Mouse (Mus musculus) adrenal gland, postnatal 4 days (tissue): Measurements from ENCODE around the gene Olfr1242. TPM values are rescaled to one million over a fixed set of nuclear protein-coding genes. Genes with fewer than 3 reads are reported as not detected.

Experiments
- DNase-seq, 2 experiments: peaks; one replicate each; pipeline ENCODE4 v3.0.0; 2021 to 2022; ENCODE audit warnings: low spot score in 2 of 2, mixed read lengths in 2 of 2
- long read RNA-seq, 2 experiments: library from polyadenylated mRNA; stranded (forward); transcript quantifications; one replicate each; pipeline ENCODE4 v2.0.0; 2021
- total RNA-seq, 2 experiments: library from RNA; stranded (reverse); gene quantifications; 2 replicates each; pipeline ENCODE4 v1.2.3; 2021

The Olfr1242 gene
- not detected for total RNA-seq
- long read RNA-seq, experiment 1, result 0 reads
- long read RNA-seq, experiment 2, result 0 reads

DNA sequence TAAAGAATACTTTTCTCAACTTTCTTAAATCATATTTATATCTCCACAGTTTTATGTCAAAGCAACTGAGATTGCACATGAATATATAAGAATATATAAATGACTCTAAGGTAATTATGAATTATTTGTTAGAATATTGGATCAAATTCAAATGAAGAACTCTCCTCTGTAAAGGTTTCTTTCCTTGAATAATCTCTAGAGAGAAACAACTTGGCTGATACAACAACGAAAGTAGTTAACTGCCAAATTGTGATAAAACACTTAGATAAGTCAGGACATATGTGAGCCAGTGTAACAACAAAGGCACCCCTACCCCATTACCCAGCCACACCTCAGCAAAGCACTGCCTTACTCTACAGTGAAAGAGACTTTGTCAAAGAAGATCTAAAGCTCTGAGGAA, at the start of gene Olfr1242:
Gene Olfr1242, minus strand, starts transcription at position 101 of the 400 bp plus-strand sequence.
- no peak for DNase-seq

DNA sequence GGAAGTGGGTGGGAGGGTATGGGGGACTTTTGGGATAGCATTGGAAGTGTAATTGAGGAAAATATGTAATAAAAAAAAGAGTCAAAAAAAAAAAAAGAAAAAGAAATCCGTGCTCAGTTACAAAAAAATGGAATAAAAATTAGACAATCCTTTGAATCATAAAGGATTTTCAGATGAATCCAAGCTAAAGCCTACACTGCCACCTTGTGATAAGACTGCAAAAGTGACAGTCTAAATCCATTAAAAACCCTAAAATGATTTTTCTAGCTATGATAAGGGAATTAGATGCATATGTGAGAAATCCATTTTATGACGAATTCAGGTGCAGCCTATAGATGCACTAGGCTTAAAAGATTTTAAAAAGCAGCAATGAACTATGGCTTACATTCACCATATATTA, 46.4 kb upstream of the Olfr1242 start:
- DNase-seq, result no peak

DNA sequence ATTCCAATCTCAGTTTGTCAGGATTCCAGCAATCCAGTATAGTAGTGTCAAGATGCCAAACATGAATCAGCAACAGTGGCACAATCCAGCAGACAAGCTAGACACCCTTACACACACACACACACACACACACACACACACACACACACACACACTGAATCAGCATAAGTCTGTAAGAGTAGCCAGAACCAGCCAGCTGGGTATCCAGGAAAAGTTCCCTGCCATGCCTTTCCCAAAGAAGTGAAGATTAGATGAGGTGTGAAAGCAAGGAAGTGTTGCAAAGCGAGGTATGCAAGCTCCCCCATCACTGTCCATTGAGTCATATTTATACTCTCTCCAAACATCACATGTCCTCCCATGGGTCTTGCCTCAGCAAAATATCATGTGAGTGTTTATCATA, 41.8 kb upstream of the Olfr1242 start:
- no peak for DNase-seq

DNA sequence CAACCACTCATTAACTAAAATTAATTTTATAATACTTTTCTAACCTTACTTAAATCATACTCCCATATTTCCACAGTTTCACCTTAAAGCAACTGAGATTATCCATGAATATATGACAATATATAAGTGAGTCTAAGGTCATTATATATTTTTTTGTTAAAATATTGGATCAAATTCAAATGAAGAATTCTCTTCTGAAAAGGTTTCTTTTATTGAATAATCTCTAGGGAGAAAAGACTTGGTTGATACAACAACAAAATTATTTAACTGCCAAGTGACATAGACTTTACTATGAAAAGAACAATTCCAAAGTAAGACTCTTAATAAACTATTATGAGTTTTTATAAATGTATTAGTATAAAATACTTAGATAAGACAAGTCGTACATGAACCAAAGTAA, 33.3 kb upstream of the Olfr1242 start, which contains the start of gene Olfr1243:
Gene Olfr1243, minus strand, starts transcription at position 101 of the 400 bp plus-strand sequence.
- DNase-seq, result no peak

DNA sequence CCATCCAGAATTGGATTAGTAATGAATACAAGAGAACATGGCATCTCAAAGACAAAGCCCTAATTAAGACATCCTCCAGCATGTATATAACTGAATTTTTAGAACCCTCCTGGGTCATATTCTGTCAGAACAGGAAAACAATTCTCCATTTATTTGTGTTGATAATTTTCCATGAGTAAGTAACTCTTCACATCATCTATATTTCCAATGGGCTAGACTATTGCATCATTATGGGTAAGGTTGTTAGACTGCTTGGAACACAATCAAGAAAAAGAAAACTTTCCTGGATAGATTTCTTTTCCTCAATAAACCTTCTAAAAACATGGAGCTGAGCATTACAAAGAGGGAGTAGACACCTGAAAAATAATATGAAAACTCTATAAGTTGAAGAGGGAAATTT, 11.1 kb downstream of the Olfr1242 start, which contains the start of gene Olfr1241:
Gene Olfr1241, minus strand, starts transcription at position 101 of the 400 bp plus-strand sequence.
- DNase-seq, result no peak

DNA sequence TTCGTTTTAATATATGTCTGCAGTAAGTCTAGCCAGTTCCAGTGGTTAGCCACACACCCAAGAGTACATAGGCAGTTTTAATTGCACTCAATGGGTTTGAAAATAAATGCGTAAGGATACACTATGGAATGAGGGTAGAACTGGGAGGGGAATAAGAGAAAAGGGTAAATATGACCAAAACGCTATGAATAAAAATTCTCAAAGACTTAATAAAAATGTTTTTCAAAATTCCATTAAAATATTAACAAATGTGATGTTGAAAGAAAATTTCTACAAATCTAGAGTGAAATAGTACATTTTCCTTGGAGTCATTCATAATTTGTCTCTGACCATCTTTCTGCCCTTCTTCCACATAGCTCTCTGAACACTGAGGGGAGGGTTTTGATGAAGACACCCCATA, 55.2 kb downstream of the Olfr1242 start, which contains the start of gene Olfr1240:
Gene Olfr1240, minus strand, starts transcription at position 101 of the 400 bp plus-strand sequence.
- DNase-seq, result no peak

Other genes starting within 250 kb of the Olfr1242 start
- gene Olfr1228, start 244.3 kb downstream of the Olfr1242 start, total RNA-seq, result not detected
- gene Olfr1229, start 210.3 kb downstream of the Olfr1242 start, total RNA-seq, result not detected
- gene Olfr1230, start 201.1 kb downstream of the Olfr1242 start, total RNA-seq, result not detected
- not detected for gene Olfr1231, start 191.3 kb downstream of the Olfr1242 start, total RNA-seq
- not detected for gene Olfr1232, start 168.7 kb downstream of the Olfr1242 start, total RNA-seq
- gene Olfr1233, start 155.9 kb downstream of the Olfr1242 start, total RNA-seq, result not detected
- not detected for gene Olfr1234, start 133.5 kb downstream of the Olfr1242 start, total RNA-seq
- not detected for gene Olfr1238, start 88.7 kb downstream of the Olfr1242 start, total RNA-seq
- gene Olfr1239, start 77.9 kb downstream of the Olfr1242 start, total RNA-seq, result not detected
- gene Olfr1240, start 55.3 kb downstream of the Olfr1242 start, total RNA-seq, result not detected
- gene Olfr1241, start 11.2 kb downstream of the Olfr1242 start, total RNA-seq, result not detected
- gene Olfr1243, start 33.2 kb upstream of the Olfr1242 start, total RNA-seq, result not detected
- gene Olfr1245, start 80.1 kb upstream of the Olfr1242 start, total RNA-seq, result not detected
- not detected for gene Olfr1246, start 94.8 kb upstream of the Olfr1242 start, total RNA-seq
- under 1 TPM in 1 of 2 experiments, not detected in 1; 0.06 TPM for gene Olfr1247, start 115.8 kb upstream of the Olfr1242 start, total RNA-seq
- not detected for gene Olfr1248, start 119.9 kb upstream of the Olfr1242 start, total RNA-seq
- gene Olfr1249, start 136.6 kb upstream of the Olfr1242 start, total RNA-seq, result not detected
- gene Olfr1250, start 163.1 kb upstream of the Olfr1242 start, total RNA-seq, result not detected
- not detected for gene Olfr1251, start 173.6 kb upstream of the Olfr1242 start, total RNA-seq
- gene Olfr1252, start 226.7 kb upstream of the Olfr1242 start, total RNA-seq, result not detected